Mouse (Mus musculus) megakaryocyte, embryonic 14.5 days (primary cell): Measurements from ENCODE around the gene Spag17.

Source experiments
- FLI1 ChIP-seq: IDR thresholded peaks from 2 replicates; pipeline ENCODE4 v1.6.1; 2012; ENCODE audit warnings: low read length, inconsistent platforms, mixed read lengths
- GATA1 ChIP-seq: IDR thresholded peaks from 3 replicates; pipeline ENCODE4 v1.6.1; 2012; ENCODE audit warnings: mixed read lengths, low read length, inconsistent platforms, borderline replicate concordance

DNA sequence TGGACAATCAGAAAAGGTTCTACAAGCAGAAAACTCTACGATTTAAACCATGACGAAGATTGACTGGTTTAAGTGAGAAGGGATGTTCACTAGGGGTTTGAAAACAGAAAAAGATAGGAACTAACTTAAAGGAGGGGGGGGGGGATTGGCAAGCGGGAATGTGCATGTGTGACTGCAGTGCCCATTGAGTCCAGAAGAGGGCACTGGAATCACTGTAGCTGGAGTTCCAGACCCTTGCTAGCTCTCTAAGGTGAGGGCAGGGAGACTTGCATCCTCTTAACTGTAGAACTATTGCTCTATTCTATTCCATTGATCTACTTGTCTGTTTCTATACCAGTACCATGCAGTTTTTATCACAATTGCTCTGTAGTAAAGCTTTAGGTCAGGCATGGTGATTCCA is 26.3 kb upstream of the Spag17 start:
- no peak for TF ChIP-seq GATA1
- no peak for TF ChIP-seq FLI1
